Mouse (Mus musculus) intestine, embryonic 15.5 days (tissue): ENCODE measurements around the gene Nt5c. TPM values are rescaled to one million over a fixed set of nuclear protein-coding genes. Genes with fewer than 3 reads are reported as not detected.
A peak's percentile ranks its signal among the peaks of the same experiment; 100 is the strongest.
"Not testable (repeated sequence)": the region's sequence is repeated elsewhere in the genome, so short reads cannot be mapped to it uniquely, and the experiment has no call there.

Source experiments
- ATAC-seq: fragments of 200-750 bp; cut with Nextera tagmentation; 2 replicates; pipeline ENCODE4 v1.8.0; 2017; ENCODE audit warnings: moderate TSS enrichment, moderate library complexity
- H3K27ac ChIP-seq: fragments of 300-500 bp; sonication (generic); 2 replicates; pipeline ENCODE4 v1.5.1; 2015; ENCODE audit warnings: mild to moderate bottlenecking, inconsistent platforms
- H3K27me3 ChIP-seq: fragments of 300-500 bp; sonication (generic); replicated peaks from 2 replicates; pipeline ENCODE4 v1.6.1; 2015; ENCODE audit warnings: inconsistent platforms
- H3K36me3 ChIP-seq: fragments of 300-500 bp; sonication (generic); 2 replicates; pipeline ENCODE4 v1.6.1; 2015; ENCODE audit warnings: inconsistent platforms
- H3K4me1 ChIP-seq: fragments of 300-500 bp; sonication (generic); replicated peaks from 2 replicates; pipeline ENCODE4 v1.6.1; 2015; ENCODE audit warnings: inconsistent platforms
- H3K4me2 ChIP-seq: fragments of 300-500 bp; sonication (generic); replicated peaks from 2 replicates; pipeline ENCODE4 v1.6.1; 2015; ENCODE audit warnings: mild to moderate bottlenecking, inconsistent platforms
- H3K4me3 ChIP-seq: fragments of 300-500 bp; sonication (generic); replicated peaks from 2 replicates; pipeline ENCODE4 v1.5.1; 2015; ENCODE audit warnings: inconsistent platforms
- H3K9ac ChIP-seq: fragments of 300-500 bp; sonication (generic); 2 replicates; pipeline ENCODE4 v1.6.1; 2015; ENCODE audit warnings: inconsistent platforms
- H3K9me3 ChIP-seq: fragments of 300-500 bp; sonication (generic); 2 replicates; pipeline ENCODE4 v1.6.1; 2016; ENCODE audit warnings: inconsistent platforms
- WGBS: fragments of 180-500 bp; shearing (Covaris S2); methylation state at CpG from one replicate; pipeline ENCODE4 v1.1.7; 2015; 5-methylcytosine and 5-hydroxymethylcytosine counted together
- polyA plus RNA-seq: library from polyadenylated mRNA; unstranded; fragments of >200 nt; fragmentation: Nextera tagmentation; extraction: Ambion mirVana; gene quantifications from 2 replicates; pipeline ENCODE4 v1.2.1, GENCODE M21; 2015

Gene Nt5c
- polyA plus RNA-seq, 1 experiment from 2014 or later = 143 TPM

GRCm38 (mm10) chr11:115508061-115508460, 16.4 kb upstream of the Nt5c start:
- Histone ChIP-seq H3K4me1 (peaks cover 56% of the 10 kb centered on the region), H3K9me3 (no peaks in the 10 kb centered on the region), H3K4me3 (no peak overlapping the region), H3K9ac (no peak overlapping the region), H3K4me2 (no peak overlapping the region), H3K27ac (no peak overlapping the region), H3K36me3 (no peaks in the 10 kb centered on the region), H3K27me3 (no peaks in the 10 kb centered on the region)
- no peak for ATAC-seq
- WGBS = 70% methylated on average over 2 of the region's 2 CpGs

- WGBS = 70% methylated on average over 3 of the region's 3 CpGs
- Histone ChIP-seq H3K27me3 (no peaks in the 10 kb centered on the region), H3K4me3 (no peak overlapping the region), H3K4me1 (peaks cover 41% of the 10 kb centered on the region), H3K27ac (no peak overlapping the region), H3K4me2 (no peak overlapping the region), H3K36me3 (no peaks in the 10 kb centered on the region), H3K9me3 (no peaks in the 10 kb centered on the region), H3K9ac (no peak overlapping the region)
- ATAC-seq = no peak
These were observed 14.9 kb upstream of the Nt5c start for GRCm38 (mm10) chr11:115506586-115506985.

- no peaks in the 10 kb centered on the region for H3K27me3 ChIP-seq
- H3K36me3 ChIP-seq = peaks cover 12% of the 10 kb centered on the region
- H3K4me2 ChIP-seq = no peak overlapping the region
- H3K4me1 ChIP-seq = peaks cover 13% of the 10 kb centered on the region
- WGBS = 92% methylated on average over 6 of the region's 6 CpGs
- ATAC-seq = no peak
- H3K9ac ChIP-seq = no peak overlapping the region
- no peak overlapping the region for H3K4me3 ChIP-seq
- H3K9me3 ChIP-seq = no peaks in the 10 kb centered on the region
- no peak overlapping the region for H3K27ac ChIP-seq
These were observed 11.0 kb upstream of the Nt5c start for GRCm38 (mm10) chr11:115502636-115503035.

- 89% methylated on average over 9 of the region's 9 CpGs for WGBS
- H3K9ac ChIP-seq, ATAC-seq, H3K4me1 ChIP-seq, H3K27ac ChIP-seq, H3K4me2 ChIP-seq, H3K27me3 ChIP-seq, H3K9me3 ChIP-seq, H3K4me3 ChIP-seq: not testable (repeated sequence)
- H3K36me3 ChIP-seq = peaks cover 15% of the 10 kb centered on the region
These were observed 4.9 kb upstream of the Nt5c start for GRCm38 (mm10) chr11:115496559-115496958.

- H3K4me3 ChIP-seq = peak overlapping the region; percentile 72
- H3K9me3 ChIP-seq = no peaks in the 10 kb centered on the region
- no peaks in the 10 kb centered on the region for H3K27me3 ChIP-seq
- H3K36me3 ChIP-seq = peaks cover 3% of the 10 kb centered on the region; the same call in 1 of the 2 replicates
- no peak overlapping the region; the same call in 1 of the 2 replicates for H3K27ac ChIP-seq
- H3K4me1 ChIP-seq = peaks cover 14% of the 10 kb centered on the region
- peak overlapping the region; percentile 88 for H3K4me2 ChIP-seq
- H3K9ac ChIP-seq = peak overlapping the region; percentile 76
- WGBS = 38% methylated on average over 6 of the region's 6 CpGs
- no peak for ATAC-seq
These were observed 725 bp upstream of the Nt5c start for GRCm38 (mm10) chr11:115492387-115492786.

GRCm38 (mm10) chr11:115490441-115491355, 964 bp downstream of the Nt5c start:
- H3K27ac ChIP-seq = peak overlapping the region; percentile 87; the same call in 1 of the 2 replicates
- 21% methylated on average over 25 of the region's 25 CpGs for WGBS
- H3K9me3 ChIP-seq = no peaks in the 10 kb centered on the region
- ATAC-seq = peak; percentile 31
- H3K4me3 ChIP-seq = peak overlapping the region; percentile 72
- no peaks in the 10 kb centered on the region for H3K27me3 ChIP-seq
- no peaks in the 10 kb centered on the region for H3K36me3 ChIP-seq
- H3K4me2 ChIP-seq = peak overlapping the region; percentile 88
- peak overlapping the region; percentile 76 for H3K9ac ChIP-seq
- peaks cover 14% of the 10 kb centered on the region for H3K4me1 ChIP-seq

- no peak for ATAC-seq
- no peaks in the 10 kb centered on the region for H3K27me3 ChIP-seq
- H3K4me2 ChIP-seq = no peak overlapping the region
- no peaks in the 10 kb centered on the region for H3K36me3 ChIP-seq
- H3K4me3 ChIP-seq = no peak overlapping the region
- peaks cover 14% of the 10 kb centered on the region for H3K4me1 ChIP-seq
- H3K9me3 ChIP-seq = no peaks in the 10 kb centered on the region
- no peak overlapping the region for H3K27ac ChIP-seq
- no peak overlapping the region for H3K9ac ChIP-seq
- WGBS = 86% methylated on average over 19 of the region's 19 CpGs
These were observed 3.0 kb downstream of the Nt5c start for GRCm38 (mm10) chr11:115488551-115489104.

GRCm38 (mm10) chr11:115485155-115485554, 6.5 kb downstream of the Nt5c start:
- H3K27me3 ChIP-seq = no peaks in the 10 kb centered on the region
- WGBS = 70% methylated on average over 12 of the region's 12 CpGs
- no peak for ATAC-seq
- no peak overlapping the region for H3K27ac ChIP-seq
- H3K4me3 ChIP-seq = no peak overlapping the region
- no peaks in the 10 kb centered on the region for H3K9me3 ChIP-seq
- H3K4me2 ChIP-seq = no peak overlapping the region
- H3K9ac ChIP-seq = no peak overlapping the region
- no peaks in the 10 kb centered on the region for H3K36me3 ChIP-seq
- H3K4me1 ChIP-seq = no peaks in the 10 kb centered on the region

GRCm38 (mm10) chr11:115483726-115484125, 7.9 kb downstream of the Nt5c start:
- no peaks in the 10 kb centered on the region for H3K36me3 ChIP-seq
- no peak overlapping the region for H3K4me2 ChIP-seq
- no peaks in the 10 kb centered on the region for H3K27me3 ChIP-seq
- no peak overlapping the region for H3K9ac ChIP-seq
- no peaks in the 10 kb centered on the region for H3K4me1 ChIP-seq
- H3K27ac ChIP-seq = no peak overlapping the region
- no peaks in the 10 kb centered on the region for H3K9me3 ChIP-seq
- ATAC-seq = no peak
- no peak overlapping the region for H3K4me3 ChIP-seq
- WGBS = 18% methylated on average over 6 of the region's 6 CpGs

- H3K9ac ChIP-seq = no peak overlapping the region
- H3K27me3 ChIP-seq = no peaks in the 10 kb centered on the region
- no peak overlapping the region for H3K4me3 ChIP-seq
- whole genome bisulfite sequencing = 74% methylated on average over 11 of the region's 11 CpGs
- no peaks in the 10 kb centered on the region for H3K9me3 ChIP-seq
- no peak for ATAC-seq
- H3K4me2 ChIP-seq = no peak overlapping the region
- no peaks in the 10 kb centered on the region for H3K4me1 ChIP-seq
- H3K27ac ChIP-seq = no peak overlapping the region
- H3K36me3 ChIP-seq = no peaks in the 10 kb centered on the region
These were observed 8.4 kb downstream of the Nt5c start for GRCm38 (mm10) chr11:115483278-115483677.

- H3K27ac ChIP-seq = no peak overlapping the region
- H3K9ac ChIP-seq = no peak overlapping the region
- WGBS = 72% methylated on average over 6 of the region's 6 CpGs
- no peak for ATAC-seq
- no peaks in the 10 kb centered on the region for H3K9me3 ChIP-seq
- no peak overlapping the region for H3K4me3 ChIP-seq
- no peaks in the 10 kb centered on the region for H3K27me3 ChIP-seq
- H3K4me1 ChIP-seq = peaks cover 4% of the 10 kb centered on the region; the same call in 1 of the 2 replicates
- H3K36me3 ChIP-seq = no peaks in the 10 kb centered on the region
- H3K4me2 ChIP-seq = no peak overlapping the region
These were observed 10.0 kb downstream of the Nt5c start for GRCm38 (mm10) chr11:115481553-115482259.

GRCm38 (mm10) chr11:115478296-115478938, 13.2 kb downstream of the Nt5c start:
- H3K27me3 ChIP-seq = no peaks in the 10 kb centered on the region
- no peak overlapping the region for H3K27ac ChIP-seq
- no peak overlapping the region for H3K4me2 ChIP-seq
- H3K9me3 ChIP-seq = no peaks in the 10 kb centered on the region
- ATAC-seq = no peak
- no peak overlapping the region for H3K4me3 ChIP-seq
- no peaks in the 10 kb centered on the region for H3K36me3 ChIP-seq
- no peak overlapping the region for H3K9ac ChIP-seq
- 87% methylated on average over 9 of the region's 9 CpGs for WGBS
- peaks cover 21% of the 10 kb centered on the region for H3K4me1 ChIP-seq
